Mouse (Mus musculus) ES-E14 (cell line): Measurements from ENCODE around the gene Il18.

Experiments
- CHD2 ChIP-seq: IDR thresholded peaks from 2 replicates; pipeline ENCODE4 v1.6.1; 2014; ENCODE audit warnings: mild to moderate bottlenecking, low read depth, low read length, inconsistent platforms
- ZC3H11A ChIP-seq: IDR thresholded peaks from 2 replicates; pipeline ENCODE4 v1.6.1; 2012; ENCODE audit warnings: low read depth, mild to moderate bottlenecking, inconsistent platforms, low read length, borderline replicate concordance

- TF ChIP-seq CHD2 (no peak), ZC3H11A (no peak)
These were observed 62.4 kb downstream of the Il18 start, which contains the start of the genes Pih1d2 and Nkapd1 for GRCm38 (mm10) chr9:50616766-50617603.
